18 mouse cellular contexts compared by ENCODE assay signal in genomic region chr6:30035112-30035511, GRCm38 (mm10).
"Had no signal": no experiment of that assay in that cellular context is flagged by ENCODE, and none has a peak within 500 bp of the region (broad histone marks: within the 10 kb centered on the region; RNA-seq: fewer than 3 reads in every experiment).

No protein-coding gene starts in this region.

- H3K27me3 ChIP-seq: intestine, embryonic 15.5 days; limb, embryonic 12.5 days; limb, embryonic 15.5 days; liver, embryonic 15.5 days; midbrain, embryonic 12.5 days; midbrain, embryonic 15.5 days had no signal

- ATAC-seq: intestine, embryonic 15.5 days; midbrain, embryonic 15.5 days had no signal

- H3K9me3 ChIP-seq: intestine, embryonic 15.5 days; limb, embryonic 12.5 days; limb, embryonic 15.5 days; liver, embryonic 15.5 days; midbrain, embryonic 12.5 days; midbrain, embryonic 15.5 days had no signal

- H3K4me2 ChIP-seq: intestine, embryonic 15.5 days; limb, embryonic 12.5 days; limb, embryonic 15.5 days; liver, embryonic 11.5 days; liver, embryonic 15.5 days; midbrain, embryonic 12.5 days; midbrain, embryonic 15.5 days had no signal

- H3K4me3 ChIP-seq: intestine, embryonic 15.5 days; left cerebral cortex, adult 2 months; limb, embryonic 12.5 days; limb, embryonic 15.5 days; liver, embryonic 15.5 days; midbrain, embryonic 12.5 days; midbrain, embryonic 15.5 days had no signal

- H3K36me3 ChIP-seq: intestine, embryonic 15.5 days; limb, embryonic 12.5 days; limb, embryonic 15.5 days; liver, embryonic 15.5 days; midbrain, embryonic 12.5 days; midbrain, embryonic 15.5 days had no signal

- DNase-seq: kidney, adult 11 months; kidney, adult 8-10 months; kidney, postnatal 14 days; kidney, postnatal 4 days; layer of hippocampus, postnatal 36 days; lung, adult 2 months; thymus, adult 2 months; thymus, postnatal 14 days; thymus, postnatal 4 days had no signal

- H3K9ac ChIP-seq: intestine, embryonic 15.5 days; limb, embryonic 12.5 days; limb, embryonic 15.5 days; liver, embryonic 15.5 days; midbrain, embryonic 12.5 days; midbrain, embryonic 15.5 days had no signal

- H3K4me1 ChIP-seq: intestine, embryonic 15.5 days; limb, embryonic 12.5 days; limb, embryonic 15.5 days; liver, embryonic 15.5 days; midbrain, embryonic 12.5 days; midbrain, embryonic 15.5 days had no signal

- H3K27ac ChIP-seq: intestine, embryonic 15.5 days; left cerebral cortex, adult 2 months; limb, embryonic 12.5 days; limb, embryonic 15.5 days; liver, embryonic 15.5 days; midbrain, embryonic 12.5 days; midbrain, embryonic 15.5 days; stomach, postnatal 0 days had no signal
